Mouse (Mus musculus): ENCODE data around the gene Usb1.

GRCm38 (mm10) chr8:95314707-95315106, 17.4 kb upstream of the Usb1 start:
- no peak for TF ChIP-seq POLR2A (IDR thresholded peaks at IDR 0.05; ENCODE audit: extremely low read depth, insufficient read depth, low read length)
- no peak for TF ChIP-seq CTCF (IDR thresholded peaks at IDR 0.05; ENCODE audit: extremely low read depth, insufficient read depth, low read length)
